Mouse (Mus musculus) MEL (cell line): Measurements from ENCODE around the gene Blzf1. TPM values are rescaled to one million over a fixed set of nuclear protein-coding genes. Genes with fewer than 3 reads are reported as not detected.

Experiments used
- DNase-seq: peaks from one replicate; pipeline ENCODE4 v3.0.0; 2011; ENCODE audit warnings: low read depth, low spot score
- H3K27ac ChIP-seq: 2 replicates; pipeline ENCODE4 v1.5.1; 2012; ENCODE audit warnings: low read depth, mild to moderate bottlenecking, control low read depth, low read length, moderate library complexity; ENCODE audit not compliant: control insufficient read depth
- H3K27me3 ChIP-seq, 2 experiments: fragments of 150-350 bp in 1 of 2; sonication (generic) in 1 of 2; 2 replicates each; pipeline ENCODE4 v1.6.1; 2012; ENCODE audit warnings: low read length in 2 of 2, mild to moderate bottlenecking in 2 of 2, improper control_type of control experiment in 1 of 2, moderate library complexity in 1 of 2; ENCODE audit not compliant: insufficient read depth in 2 of 2, control insufficient read depth in 1 of 2
- H3K36me3 ChIP-seq, 2 experiments: 2 replicates each; pipeline ENCODE4 v1.6.1; 2012 to 2014; ENCODE audit warnings: low read length in 2 of 2, improper control_type of control experiment in 1 of 2, inconsistent platforms in 1 of 2, mild to moderate bottlenecking in 1 of 2; ENCODE audit not compliant: insufficient read depth in 2 of 2, control insufficient read depth in 1 of 2
- H3K4me1 ChIP-seq, 2 experiments: fragments of 150-350 bp in 1 of 2; sonication (generic) in 1 of 2; 2 replicates each; pipeline ENCODE4 v1.6.1; 2012; ENCODE audit warnings: low read length in 2 of 2, improper control_type of control experiment in 1 of 2, mild to moderate bottlenecking in 1 of 2; ENCODE audit not compliant: insufficient read depth in 2 of 2, control insufficient read depth in 1 of 2
- H3K4me3 ChIP-seq, 2 experiments: fragments of 150-350 bp in 1 of 2; sonication (generic) in 1 of 2; 2 replicates each; pipeline ENCODE4 v1.5.1; 2012; ENCODE audit warnings: low read depth in 2 of 2, low read length in 2 of 2, mild to moderate bottlenecking in 2 of 2, moderate library complexity in 2 of 2, control low read depth in 1 of 2, improper control_type of control experiment in 1 of 2; ENCODE audit not compliant: control insufficient read depth in 1 of 2, insufficient read depth in 1 of 2
- H3K79me2 ChIP-seq: 2 replicates; pipeline ENCODE4 v1.6.1; 2012; ENCODE audit warnings: mild to moderate bottlenecking, low read length, moderate library complexity; ENCODE audit not compliant: control insufficient read depth, poor library complexity, insufficient read depth
- H3K9ac ChIP-seq: 2 replicates; pipeline ENCODE4 v1.6.1; 2012; ENCODE audit warnings: low read depth, mild to moderate bottlenecking, control low read depth, low read length, moderate library complexity; ENCODE audit not compliant: control insufficient read depth, poor library complexity, severe bottlenecking
- H3K9me3 ChIP-seq: fragments of 150-350 bp; sonication (generic); replicated peaks from 2 replicates; pipeline ENCODE4 v1.6.1; 2012; ENCODE audit warnings: mild to moderate bottlenecking, low read length, improper control_type of control experiment, moderate library complexity; ENCODE audit not compliant: insufficient read depth
- BHLHE40 ChIP-seq: IDR thresholded peaks from 2 replicates; pipeline ENCODE4 v1.6.1; 2012; ENCODE audit warnings: low read depth, mild to moderate bottlenecking, inconsistent platforms, low read length, improper control_type of control experiment, borderline replicate concordance
- CHD1 ChIP-seq: IDR thresholded peaks from 2 replicates; pipeline ENCODE4 v1.6.1; 2012; ENCODE audit warnings: low read depth, mild to moderate bottlenecking, inconsistent platforms, low read length, improper control_type of control experiment
- CHD2 ChIP-seq: IDR thresholded peaks from 2 replicates; pipeline ENCODE4 v1.6.1; 2011; ENCODE audit warnings: low read length, improper control_type of control experiment
- CTCF ChIP-seq, 3 experiments: IDR thresholded peaks in 2 of 3; conservative IDR thresholded peaks in 1 of 3; 2 replicates each; pipeline ENCODE4 v1.5.1; 2011 to 2012; ENCODE audit warnings: low read length in 3 of 3, low read depth in 2 of 3, mild to moderate bottlenecking in 2 of 3, improper control_type of control experiment in 1 of 3, inconsistent platforms in 1 of 3, mixed read lengths in 1 of 3, moderate library complexity in 1 of 3; ENCODE audit not compliant: control insufficient read depth in 1 of 3, insufficient read depth in 1 of 3, poor library complexity in 1 of 3, severe bottlenecking in 1 of 3
- E2F4 ChIP-seq: IDR thresholded peaks from 2 replicates; pipeline ENCODE4 v1.6.1; 2011; ENCODE audit warnings: low read depth, low read length, improper control_type of control experiment, borderline replicate concordance
- ELF1 ChIP-seq: IDR thresholded peaks from 2 replicates; pipeline ENCODE4 v1.6.1; 2014; ENCODE audit warnings: low read depth, mild to moderate bottlenecking, inconsistent platforms, low read length, improper control_type of control experiment, moderate library complexity
- ETS1 ChIP-seq: IDR thresholded peaks from 2 replicates; pipeline ENCODE4 v1.6.1; 2012; ENCODE audit warnings: low read depth, mild to moderate bottlenecking, inconsistent platforms, low read length, improper control_type of control experiment, moderate library complexity
- GATA1 ChIP-seq: IDR thresholded peaks from 2 replicates; pipeline ENCODE4 v1.6.1; 2011; ENCODE audit warnings: low read depth, low read length, improper control_type of control experiment
- JUND ChIP-seq: IDR thresholded peaks from 2 replicates; pipeline ENCODE4 v1.6.1; 2011; ENCODE audit warnings: low read depth, mild to moderate bottlenecking, improper control_type of control experiment, low read length
- KAT2A ChIP-seq: conservative IDR thresholded peaks from 2 replicates; pipeline ENCODE4 v1.6.1; 2012; ENCODE audit warnings: low read depth, low read length, improper control_type of control experiment, inconsistent platforms
- MAX ChIP-seq: IDR thresholded peaks from 2 replicates; pipeline ENCODE4 v1.6.1; 2011; ENCODE audit warnings: low read length, improper control_type of control experiment
- MAZ ChIP-seq: IDR thresholded peaks from 2 replicates; pipeline ENCODE4 v1.6.1; 2012; ENCODE audit warnings: low read depth, mild to moderate bottlenecking, inconsistent platforms, low read length, improper control_type of control experiment
- MEF2A ChIP-seq: IDR thresholded peaks from 2 replicates; pipeline ENCODE4 v1.6.1; 2014; ENCODE audit warnings: low read depth, mild to moderate bottlenecking, inconsistent platforms, low read length, improper control_type of control experiment; ENCODE audit not compliant: poor library complexity, insufficient replicate concordance, severe bottlenecking; ENCODE audit errors: extremely low read depth
- MYC ChIP-seq: IDR thresholded peaks from 2 replicates; pipeline ENCODE4 v1.6.1; 2011; ENCODE audit warnings: low read depth, mild to moderate bottlenecking, low read length, improper control_type of control experiment, moderate library complexity
- NELFE ChIP-seq: IDR thresholded peaks from 2 replicates; pipeline ENCODE4 v1.6.1; 2011; ENCODE audit warnings: low read depth, low read length, improper control_type of control experiment
- RAD21 ChIP-seq: IDR thresholded peaks from 2 replicates; pipeline ENCODE4 v1.6.1; 2011; ENCODE audit warnings: mild to moderate bottlenecking, low read depth, low read length, improper control_type of control experiment
- SIN3A ChIP-seq: IDR thresholded peaks from 2 replicates; pipeline ENCODE4 v1.6.1; 2012; ENCODE audit warnings: low read length, improper control_type of control experiment, inconsistent platforms
- SMC3 ChIP-seq: IDR thresholded peaks from 2 replicates; pipeline ENCODE4 v1.6.1; 2011; ENCODE audit warnings: low read depth, low read length, improper control_type of control experiment
- TAL1 ChIP-seq: IDR thresholded peaks from 2 replicates; pipeline ENCODE4 v1.6.1; 2012; ENCODE audit warnings: mild to moderate bottlenecking, inconsistent platforms, low read length, moderate library complexity, mixed read lengths
- UBTF ChIP-seq: IDR thresholded peaks from 2 replicates; pipeline ENCODE4 v1.6.1; 2012; ENCODE audit warnings: low read depth, mild to moderate bottlenecking, inconsistent platforms, low read length, improper control_type of control experiment, moderate library complexity, borderline replicate concordance; ENCODE audit not compliant: insufficient read depth
- USF1 ChIP-seq: IDR thresholded peaks from 2 replicates; pipeline ENCODE4 v1.6.1; 2014; ENCODE audit warnings: low read depth, mild to moderate bottlenecking, inconsistent platforms, low read length, improper control_type of control experiment, moderate library complexity
- ZC3H11A ChIP-seq: IDR thresholded peaks from 2 replicates; pipeline ENCODE4 v1.6.1; 2012; ENCODE audit warnings: low read depth, mild to moderate bottlenecking, inconsistent platforms, low read length, improper control_type of control experiment
- ZKSCAN1 ChIP-seq: IDR thresholded peaks from 2 replicates; pipeline ENCODE4 v1.6.1; 2012; ENCODE audit warnings: low read depth, mild to moderate bottlenecking, inconsistent platforms, low read length, improper control_type of control experiment, moderate library complexity
- ZMIZ1 ChIP-seq: IDR thresholded peaks from 2 replicates; pipeline ENCODE4 v1.6.1; 2012; ENCODE audit warnings: low read depth, mild to moderate bottlenecking, inconsistent platforms, low read length, improper control_type of control experiment, moderate library complexity
- polyA plus RNA-seq, 2 experiments: library from polyadenylated mRNA; stranded (reverse) in 1 of 2; unstranded in 1 of 2; fragments of >175 nt in 1 of 2; fragments of >200 nt in 1 of 2; gene quantifications; 2 replicates each; pipeline versions ENCODE4 v1.2.1 to v1.2.4; 2012; ENCODE audit warnings: low replicate concordance in 2 of 2, low read depth in 1 of 2; ENCODE audit not compliant: insufficient read length in 2 of 2, insufficient read depth in 1 of 2, missing spikeins in 1 of 2
- total RNA-seq: library from RNA; depleted of rRNA; stranded (reverse); fragments of 300-350 nt; gene quantifications from 2 replicates; pipeline ENCODE4 v1.2.3, GENCODE M21; 2012

Gene Blzf1
- total and polyA plus RNA-seq, 3 experiments = 17.1 to 18.2 TPM; not detected in 1

DNA sequence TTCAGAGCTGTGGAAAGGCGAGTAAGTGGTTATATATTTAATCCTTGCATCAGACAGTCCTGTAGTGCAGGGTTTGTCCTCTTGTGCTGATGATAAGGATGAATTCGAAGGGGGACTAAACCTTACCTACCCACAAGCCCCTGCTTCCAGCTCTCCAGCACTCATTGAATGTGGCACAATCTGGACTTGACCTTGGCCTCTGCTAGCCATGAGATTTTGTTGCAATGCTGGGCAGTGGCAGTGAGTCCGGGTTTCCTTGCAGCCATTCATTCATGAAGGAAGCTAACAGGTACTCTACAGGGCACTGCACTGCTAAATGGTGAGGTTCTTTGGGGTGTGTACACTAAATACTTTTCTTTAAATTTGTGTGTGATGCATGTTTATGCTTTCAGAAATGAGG lies 52.5 kb downstream of the Blzf1 start:
- peaks cover 0 to 7% of the 10 kb centered on the region in 2 experiments; a peak in 2 of 4 replicates for H3K36me3 ChIP-seq
- peaks cover 0 to 10% of the 10 kb centered on the region in 2 experiments; a peak in 3 of 4 replicates for H3K4me1 ChIP-seq
- no peak for DNase-seq
- TF ChIP-seq ELF1 (no peak), CTCF (IDR thresholded peaks at IDR 0.05 in 2 of 3, conservative IDR thresholded peaks at IDR 0.05 in 1 of 3; ENCODE audit: control insufficient read depth in 1 of 3, insufficient read depth in 1 of 3, low read depth in 2 of 3, low read length in 3 of 3, poor library complexity in 1 of 3, severe bottlenecking in 1 of 3) (no peak), USF1 (no peak), TAL1 (no peak), CHD2 (no peak), CHD1 (no peak)
- H3K9me3 ChIP-seq = no peaks in the 10 kb centered on the region
- no peak overlapping the region for H3K27ac ChIP-seq
- H3K27me3 ChIP-seq = no peaks in the 10 kb centered on the region
- no peak overlapping the region for H3K4me3 ChIP-seq
- peaks cover 9% of the 10 kb centered on the region; the same call in 1 of the 2 replicates for H3K79me2 ChIP-seq
- H3K9ac ChIP-seq = no peak overlapping the region

DNA sequence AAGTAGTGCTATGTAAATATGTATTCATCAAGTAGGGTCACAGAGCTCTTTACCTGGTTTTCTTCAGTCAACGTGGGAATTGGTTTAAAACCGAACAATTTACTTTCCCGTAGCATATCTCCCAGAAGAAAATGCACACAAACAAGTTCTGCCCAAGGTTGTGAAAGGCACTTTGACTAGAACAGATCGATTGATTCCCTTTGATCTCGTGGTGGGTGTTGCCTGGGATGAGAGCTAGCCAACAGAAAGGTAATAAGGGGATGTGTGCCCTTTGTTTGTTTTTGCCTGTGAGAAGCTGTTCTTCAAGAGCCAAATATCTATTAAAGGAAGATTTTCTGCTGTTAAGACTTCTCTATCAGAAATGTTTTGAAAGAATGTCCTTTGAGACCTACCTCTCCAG lies 54.7 kb downstream of the Blzf1 start:
- Histone ChIP-seq H3K9ac (no peak overlapping the region), H3K27me3 (no peaks in the 10 kb centered on the region), H3K27ac (no peak overlapping the region), H3K36me3 (peaks cover 0 to 7% of the 10 kb centered on the region in 2 experiments; a peak in 2 of 4 replicates), H3K4me3 (no peak overlapping the region), H3K79me2 (peaks cover 16% of the 10 kb centered on the region), H3K4me1 (peaks cover 0 to 10% of the 10 kb centered on the region in 2 experiments; a peak in 3 of 4 replicates), H3K9me3 (no peaks in the 10 kb centered on the region)
- TF ChIP-seq CTCF (IDR thresholded peaks at IDR 0.05 in 2 of 3, conservative IDR thresholded peaks at IDR 0.05 in 1 of 3; ENCODE audit: control insufficient read depth in 1 of 3, insufficient read depth in 1 of 3, low read depth in 2 of 3, low read length in 3 of 3, poor library complexity in 1 of 3, severe bottlenecking in 1 of 3) = no peak
- no peak for TF ChIP-seq MEF2A
- no peak for TF ChIP-seq UBTF
- TF ChIP-seq ZC3H11A = no peak
- no peak for TF ChIP-seq MAZ
- TF ChIP-seq NELFE = no peak
- no peak for TF ChIP-seq ETS1
- no peak for TF ChIP-seq MAX
- TF ChIP-seq TAL1 = no peak
- TF ChIP-seq ZMIZ1 = no peak
- no peak for TF ChIP-seq KAT2A
- DNase-seq = no peak

- H3K27ac ChIP-seq = no peak overlapping the region
- H3K4me1 ChIP-seq = peaks cover 5 to 15% of the 10 kb centered on the region in 2 experiments
- TF ChIP-seq SMC3 = no peak
- TF ChIP-seq RAD21 = no peak
- no peak for TF ChIP-seq KAT2A
- no peak for TF ChIP-seq E2F4
- no peak for TF ChIP-seq GATA1
- no peak for TF ChIP-seq JUND
- no peak for TF ChIP-seq CTCF (IDR thresholded peaks at IDR 0.05 in 2 of 3, conservative IDR thresholded peaks at IDR 0.05 in 1 of 3; ENCODE audit: control insufficient read depth in 1 of 3, insufficient read depth in 1 of 3, low read depth in 2 of 3, low read length in 3 of 3, poor library complexity in 1 of 3, severe bottlenecking in 1 of 3)
- no peak for TF ChIP-seq BHLHE40
- no peak for TF ChIP-seq SIN3A
- no peak for TF ChIP-seq ZKSCAN1
- no peak for TF ChIP-seq TAL1
- no peak for TF ChIP-seq CHD2
- TF ChIP-seq CHD1 = no peak
- TF ChIP-seq UBTF = no peak
- no peak for TF ChIP-seq USF1
- TF ChIP-seq MYC = no peak
- TF ChIP-seq, all 39 proteins: peak for 0
- peaks cover 16% of the 10 kb centered on the region for H3K79me2 ChIP-seq
- peaks cover 0 to 17% of the 10 kb centered on the region in 2 experiments; a peak in 2 of 4 replicates for H3K36me3 ChIP-seq
- no peaks in the 10 kb centered on the region for H3K9me3 ChIP-seq
- H3K9ac ChIP-seq = no peak overlapping the region
- H3K27me3 ChIP-seq = no peaks in the 10 kb centered on the region
- no peak for DNase-seq
- no peak overlapping the region for H3K4me3 ChIP-seq
These were observed 55.9 kb downstream of the Blzf1 start for GRCm38 (mm10) chr1:164251438-164251837.
